Mouse (Mus musculus): Measurements from ENCODE around the gene Trpm7. TPM values are rescaled to one million over a fixed set of nuclear protein-coding genes. Genes with fewer than 3 reads are reported as not detected.
A peak's percentile ranks its signal among the peaks of the same experiment; 100 is the strongest.

The Trpm7 gene
- polyA plus RNA-seq, 1 experiment from 2014 or later = 60.0 TPM

GRCm38 (mm10) chr2:126798455-126798854, 77.6 kb downstream of the Trpm7 start:
- H3K36me3 ChIP-seq (replicated peaks) = peaks cover 93% of the 10 kb centered on the region
- 89% methylated on average over 5 of the region's 5 CpGs for WGBS
- no peaks in the 10 kb centered on the region for H3K9me3 ChIP-seq

GRCm38 (mm10) chr2:126795708-126796107, 80.3 kb downstream of the Trpm7 start:
- H3K27ac ChIP-seq (replicated peaks) = no peak overlapping the region
- H3K4me1 ChIP-seq = no peaks in the 10 kb centered on the region
- no peaks in the 10 kb centered on the region for H3K27me3 ChIP-seq (replicated peaks; ENCODE audit: low read depth, poor library complexity, severe bottlenecking)
- DNase-seq (ENCODE audit: low spot score) = no peak
- H3K4me3 ChIP-seq = no peak overlapping the region
- WGBS = 85% methylated on average over 3 of the region's 3 CpGs
- peaks cover 95% of the 10 kb centered on the region for H3K36me3 ChIP-seq (replicated peaks)
- H3K9me3 ChIP-seq = no peaks in the 10 kb centered on the region

More at GRCm38 (mm10) chr2:126798455-126798854, 77.6 kb downstream of the Trpm7 start:
- DNase-seq (ENCODE audit: low spot score) = no peak
- Histone ChIP-seq H3K27ac (replicated peaks) (no peak overlapping the region), H3K4me1 (no peaks in the 10 kb centered on the region), H3K4me3 (no peak overlapping the region), H3K27me3 (replicated peaks; ENCODE audit: low read depth, poor library complexity, severe bottlenecking) (no peaks in the 10 kb centered on the region)

GRCm38 (mm10) chr2:126792611-126793010, 83.4 kb downstream of the Trpm7 start:
- no peak for DNase-seq (ENCODE audit: low spot score)
- WGBS = 79% methylated on average over 5 of the region's 5 CpGs
- Histone ChIP-seq H3K36me3 (replicated peaks) (peaks cover 78% of the 10 kb centered on the region), H3K4me3 (no peak overlapping the region), H3K27me3 (replicated peaks; ENCODE audit: low read depth, poor library complexity, severe bottlenecking) (no peaks in the 10 kb centered on the region), H3K27ac (replicated peaks) (no peak overlapping the region), H3K9me3 (no peaks in the 10 kb centered on the region), H3K4me1 (peaks cover 6% of the 10 kb centered on the region)

- WGBS = 56% methylated on average over 9 of the region's 9 CpGs
- H3K4me1 ChIP-seq = peaks cover 7% of the 10 kb centered on the region
- H3K4me3 ChIP-seq = no peak overlapping the region
- H3K36me3 ChIP-seq (replicated peaks) = peaks cover 33% of the 10 kb centered on the region
- 0 out of 2 replicates have a peak overlapping the region, but pooled peaks have one; percentile 70 for H3K27ac ChIP-seq (replicated peaks)
- H3K9me3 ChIP-seq = no peaks in the 10 kb centered on the region
- H3K27me3 ChIP-seq (replicated peaks; ENCODE audit: low read depth, poor library complexity, severe bottlenecking) = no peaks in the 10 kb centered on the region
- DNase-seq (ENCODE audit: low spot score) = peak; percentile 25
Observed at GRCm38 (mm10) chr2:126787721-126788342, 88.2 kb downstream of the Trpm7 start.

- no peak for DNase-seq (ENCODE audit: low spot score)
- peaks cover 7% of the 10 kb centered on the region for H3K4me1 ChIP-seq
- H3K36me3 ChIP-seq (replicated peaks) = no peaks in the 10 kb centered on the region; the same call in 1 of the 2 replicates
- no peak within 1 kb of the TSS for H3K4me3 ChIP-seq
- H3K9me3 ChIP-seq = no peaks in the 10 kb centered on the region
- no peaks in the 10 kb centered on the region for H3K27me3 ChIP-seq (replicated peaks; ENCODE audit: low read depth, poor library complexity, severe bottlenecking)
- whole genome bisulfite sequencing = 71% methylated on average over 4 of the region's 4 CpGs
- no peak within 1 kb of the TSS for H3K27ac ChIP-seq (replicated peaks)
Observed at GRCm38 (mm10) chr2:126783370-126783769, 92.7 kb downstream of the Trpm7 start, which contains the start of gene Usp50. Gene Usp50 (minus strand): TSS chr2:126783470.

GRCm38 (mm10) chr2:126782433-126782832, 93.6 kb downstream of the Trpm7 start:
- H3K36me3 ChIP-seq (replicated peaks) = no peaks in the 10 kb centered on the region
- WGBS = 87% methylated on average over 3 of the region's 3 CpGs
- DNase-seq (ENCODE audit: low spot score) = no peak

GRCm38 (mm10) chr2:126781478-126781877, 94.6 kb downstream of the Trpm7 start:
- Histone ChIP-seq H3K4me3 (no peak overlapping the region), H3K9me3 (no peaks in the 10 kb centered on the region), H3K36me3 (replicated peaks) (no peaks in the 10 kb centered on the region), H3K27me3 (replicated peaks; ENCODE audit: low read depth, poor library complexity, severe bottlenecking) (no peaks in the 10 kb centered on the region), H3K4me1 (no peaks in the 10 kb centered on the region), H3K27ac (replicated peaks) (no peak overlapping the region)
- 95% methylated on average over 1 of the region's 1 CpGs for WGBS
- DNase-seq (ENCODE audit: low spot score) = no peak

More at GRCm38 (mm10) chr2:126782433-126782832, 93.6 kb downstream of the Trpm7 start:
- Histone ChIP-seq H3K4me1 (no peaks in the 10 kb centered on the region), H3K27me3 (replicated peaks; ENCODE audit: low read depth, poor library complexity, severe bottlenecking) (no peaks in the 10 kb centered on the region), H3K9me3 (no peaks in the 10 kb centered on the region), H3K4me3 (no peak overlapping the region), H3K27ac (replicated peaks) (no peak overlapping the region)

- H3K36me3 ChIP-seq (replicated peaks) = no peaks in the 10 kb centered on the region
- 88% methylated on average over 10 of the region's 10 CpGs for WGBS
Observed at GRCm38 (mm10) chr2:126780286-126780685, 95.7 kb downstream of the Trpm7 start.

GRCm38 (mm10) chr2:126778806-126779205, 97.2 kb downstream of the Trpm7 start:
- DNase-seq (ENCODE audit: low spot score) = no peak
- no peaks in the 10 kb centered on the region for H3K4me1 ChIP-seq

More at GRCm38 (mm10) chr2:126780286-126780685, 95.7 kb downstream of the Trpm7 start:
- H3K4me3 ChIP-seq = no peak overlapping the region
- H3K27me3 ChIP-seq (replicated peaks; ENCODE audit: low read depth, poor library complexity, severe bottlenecking) = no peaks in the 10 kb centered on the region
- no peaks in the 10 kb centered on the region for H3K9me3 ChIP-seq
- H3K4me1 ChIP-seq = no peaks in the 10 kb centered on the region
- no peak overlapping the region for H3K27ac ChIP-seq (replicated peaks)
- DNase-seq (ENCODE audit: low spot score) = no peak

GRCm38 (mm10) chr2:126776416-126776815, 99.6 kb downstream of the Trpm7 start:
- Histone ChIP-seq H3K4me3 (no peak overlapping the region), H3K9me3 (no peaks in the 10 kb centered on the region), H3K4me1 (no peaks in the 10 kb centered on the region), H3K36me3 (replicated peaks) (no peaks in the 10 kb centered on the region), H3K27ac (replicated peaks) (no peak overlapping the region), H3K27me3 (replicated peaks; ENCODE audit: low read depth, poor library complexity, severe bottlenecking) (no peaks in the 10 kb centered on the region)
- DNase-seq (ENCODE audit: low spot score) = no peak
- 63% methylated on average over 1 of the region's 1 CpGs for WGBS

More at GRCm38 (mm10) chr2:126778806-126779205, 97.2 kb downstream of the Trpm7 start:
- no peak overlapping the region for H3K27ac ChIP-seq (replicated peaks)
- H3K27me3 ChIP-seq (replicated peaks; ENCODE audit: low read depth, poor library complexity, severe bottlenecking) = no peaks in the 10 kb centered on the region
- no peak overlapping the region for H3K4me3 ChIP-seq
- no peaks in the 10 kb centered on the region for H3K9me3 ChIP-seq
- H3K36me3 ChIP-seq (replicated peaks) = no peaks in the 10 kb centered on the region
- 83% methylated on average over 4 of the region's 4 CpGs for WGBS

- H3K4me1 ChIP-seq = no peaks in the 10 kb centered on the region
- H3K27me3 ChIP-seq (replicated peaks; ENCODE audit: low read depth, poor library complexity, severe bottlenecking) = no peaks in the 10 kb centered on the region
- H3K9me3 ChIP-seq = no peaks in the 10 kb centered on the region
- H3K36me3 ChIP-seq (replicated peaks) = no peaks in the 10 kb centered on the region
- 78% methylated on average over 4 of the region's 4 CpGs for WGBS
- no peak for DNase-seq (ENCODE audit: low spot score)
- no peak overlapping the region for H3K27ac ChIP-seq (replicated peaks)
- no peak overlapping the region for H3K4me3 ChIP-seq
Observed at GRCm38 (mm10) chr2:126775951-126776350, 100.1 kb downstream of the Trpm7 start.

GRCm38 (mm10) chr2:126772217-126772616, 103.8 kb downstream of the Trpm7 start:
- no peak overlapping the region for H3K4me3 ChIP-seq
- WGBS = 91% methylated on average over 5 of the region's 5 CpGs
- H3K27ac ChIP-seq (replicated peaks) = no peak overlapping the region
- no peaks in the 10 kb centered on the region for H3K9me3 ChIP-seq
- H3K36me3 ChIP-seq (replicated peaks) = no peaks in the 10 kb centered on the region
- no peaks in the 10 kb centered on the region for H3K4me1 ChIP-seq
- DNase-seq (ENCODE audit: low spot score) = no peak
- no peaks in the 10 kb centered on the region for H3K27me3 ChIP-seq (replicated peaks; ENCODE audit: low read depth, poor library complexity, severe bottlenecking)

GRCm38 (mm10) chr2:126769431-126770181, 106.4 kb downstream of the Trpm7 start:
- Histone ChIP-seq H3K27ac (replicated peaks) (no peak overlapping the region), H3K4me1 (peaks cover 5% of the 10 kb centered on the region; the same call in 1 of the 2 replicates), H3K36me3 (replicated peaks) (peaks cover 5% of the 10 kb centered on the region), H3K4me3 (no peak overlapping the region), H3K9me3 (no peaks in the 10 kb centered on the region), H3K27me3 (replicated peaks; ENCODE audit: low read depth, poor library complexity, severe bottlenecking) (no peaks in the 10 kb centered on the region)
- whole genome bisulfite sequencing = 79% methylated on average over 19 of the region's 19 CpGs
- no peak for DNase-seq (ENCODE audit: low spot score)

Data from embryonic facial prominence, embryonic 10.5 days (tissue).